Mouse (Mus musculus) midbrain, embryonic 16.5 days (tissue): ENCODE data around the gene Bmi1. TPM values are rescaled to one million over a fixed set of nuclear protein-coding genes. Genes with fewer than 3 reads are reported as not detected.

ENCODE experiments used
- ATAC-seq: fragments of 200-750 bp; cut with Nextera tagmentation; 2 replicates; pipeline ENCODE4 v1.8.0; 2017; ENCODE audit warnings: moderate TSS enrichment
- H3K27ac ChIP-seq: fragments of 300-500 bp; sonication (generic); 2 replicates; pipeline ENCODE4 v1.5.1; 2014; ENCODE audit warnings: mild to moderate bottlenecking, low read length, mixed read lengths
- H3K27me3 ChIP-seq: fragments of 300-500 bp; sonication (generic); 2 replicates; pipeline ENCODE4 v1.6.1; 2014; ENCODE audit warnings: low read depth, low read length, mixed read lengths; ENCODE audit not compliant: control insufficient read depth, insufficient read depth
- H3K36me3 ChIP-seq: fragments of 300-500 bp; sonication (generic); 2 replicates; pipeline ENCODE4 v1.6.1; 2014; ENCODE audit warnings: mild to moderate bottlenecking, low read length, moderate library complexity, mixed read lengths; ENCODE audit not compliant: control insufficient read depth, insufficient read depth
- H3K4me1 ChIP-seq: fragments of 300-500 bp; sonication (generic); 2 replicates; pipeline ENCODE4 v1.6.1; 2014; ENCODE audit warnings: mild to moderate bottlenecking, low read length, mixed read lengths; ENCODE audit not compliant: control insufficient read depth, insufficient read depth
- H3K4me2 ChIP-seq: fragments of 300-500 bp; sonication (generic); 2 replicates; pipeline ENCODE4 v1.6.1; 2014; ENCODE audit warnings: mild to moderate bottlenecking, low read length, mixed read lengths
- H3K4me3 ChIP-seq: fragments of 300-500 bp; sonication (generic); 2 replicates; pipeline ENCODE4 v1.5.1; 2014; ENCODE audit warnings: low read depth, mild to moderate bottlenecking, low read length, moderate library complexity, mixed read lengths
- H3K9ac ChIP-seq: fragments of 300-500 bp; sonication (generic); 2 replicates; pipeline ENCODE4 v1.6.1; 2014; ENCODE audit warnings: low read depth, low read length, mixed read lengths
- H3K9me3 ChIP-seq: fragments of 300-500 bp; sonication (generic); replicated peaks from 2 replicates; pipeline ENCODE4 v1.6.1; 2014; ENCODE audit warnings: mild to moderate bottlenecking, low read length, mixed read lengths; ENCODE audit not compliant: control insufficient read depth, poor library complexity, severe bottlenecking
- WGBS: fragments of 180-500 bp; shearing (Covaris S2); extraction: QIAGEN DNeasy Blood & Tissue Kit; methylation state at CpG from one replicate; pipeline ENCODE4 v1.1.7; 2014; 5-methylcytosine and 5-hydroxymethylcytosine counted together
- polyA plus RNA-seq: library from polyadenylated mRNA; unstranded; fragments of >200 nt; fragmentation: Nextera tagmentation; extraction: Ambion mirVana; gene quantifications from 2 replicates; pipeline ENCODE4 v1.2.1, GENCODE M21; 2015

Gene Bmi1
- polyA plus RNA-seq, 1 experiment from 2014 or later: 19.4 TPM

GRCm38 (mm10) chr2:18698663-18699385, 22.0 kb downstream of the Bmi1 start:
- Histone ChIP-seq H3K4me1 (peaks cover 5% of the 10 kb centered on the region; the same call in 1 of the 2 replicates), H3K9ac (no peak overlapping the region), H3K27me3 (peaks cover 23% of the 10 kb centered on the region), H3K36me3 (no peaks in the 10 kb centered on the region), H3K4me2 (no peak overlapping the region), H3K4me3 (no peak overlapping the region), H3K9me3 (no peaks in the 10 kb centered on the region), H3K27ac (no peak overlapping the region)
- peak; percentile 18; the same call in 1 of the 2 replicates for ATAC-seq
- WGBS: under 1% methylated on average over 56 of the region's 56 CpGs

DNA sequence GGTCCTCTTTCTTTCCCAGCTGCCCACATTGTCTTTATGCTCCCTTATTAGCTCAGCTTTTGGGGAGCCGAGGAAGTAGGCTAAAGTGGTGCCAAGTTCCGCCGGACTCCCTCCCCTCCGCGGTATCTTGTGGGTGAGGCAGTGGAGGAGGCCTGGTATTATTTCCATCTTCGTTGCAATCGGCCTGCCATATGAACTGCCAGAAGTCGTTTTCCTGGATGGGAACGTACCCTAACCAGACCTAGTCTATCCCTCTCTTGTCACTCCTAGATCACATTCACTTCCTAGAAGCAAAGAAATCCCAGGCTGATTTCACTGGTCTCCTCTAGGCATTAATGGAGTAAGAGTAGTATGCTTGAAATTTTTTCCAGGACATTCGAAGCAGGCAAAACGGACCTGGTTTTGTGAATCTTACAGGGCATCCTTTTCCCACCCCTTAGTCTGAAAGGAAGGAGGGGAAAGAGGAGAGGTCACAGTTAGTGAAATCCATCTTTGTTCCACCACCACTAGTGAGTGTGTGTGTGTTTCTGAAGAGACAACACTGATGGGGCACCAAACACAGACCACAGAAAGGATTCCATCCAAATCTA, 22.7 kb downstream of the Bmi1 start:
- H3K27me3 ChIP-seq: peaks cover 26% of the 10 kb centered on the region
- ATAC-seq: no peak
- no peak overlapping the region for H3K27ac ChIP-seq
- H3K4me2 ChIP-seq: no peak overlapping the region
- H3K36me3 ChIP-seq: no peaks in the 10 kb centered on the region
- no peak overlapping the region for H3K9ac ChIP-seq
- no peak overlapping the region for H3K4me3 ChIP-seq
- 1% methylated on average over 11 of the region's 11 CpGs for WGBS
- no peaks in the 10 kb centered on the region for H3K9me3 ChIP-seq
- peaks cover 2% of the 10 kb centered on the region; the same call in 1 of the 2 replicates for H3K4me1 ChIP-seq

DNA sequence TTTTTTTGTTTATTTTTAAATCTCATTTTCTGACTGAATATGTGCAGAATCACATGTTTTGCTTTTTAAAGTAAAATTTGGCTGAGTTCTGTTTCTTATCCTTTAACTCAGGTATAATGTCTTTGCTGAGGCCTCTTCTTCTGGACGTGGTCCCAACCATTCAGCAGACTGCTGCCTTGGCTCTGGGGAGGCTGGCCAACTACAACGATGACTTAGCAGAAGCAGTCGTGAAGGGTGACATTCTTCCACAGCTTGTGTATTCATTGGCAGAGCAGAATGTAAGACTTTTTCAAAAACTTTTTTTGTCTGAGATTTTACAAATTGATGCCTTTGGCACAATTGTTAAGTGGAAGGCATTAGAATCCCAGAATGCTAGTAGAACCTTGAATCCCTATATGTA, 33.5 kb downstream of the Bmi1 start:
- Histone ChIP-seq H3K36me3 (no peaks in the 10 kb centered on the region), H3K4me2 (no peak overlapping the region), H3K27me3 (no peaks in the 10 kb centered on the region; the same call in 1 of the 2 replicates), H3K9ac (no peak overlapping the region), H3K4me3 (no peak overlapping the region), H3K4me1 (no peaks in the 10 kb centered on the region), H3K9me3 (no peaks in the 10 kb centered on the region), H3K27ac (no peak overlapping the region)
- WGBS: 70% methylated on average over 3 of the region's 3 CpGs
- ATAC-seq: no peak

GRCm38 (mm10) chr2:18713071-18713470, 36.3 kb downstream of the Bmi1 start:
- Histone ChIP-seq H3K9me3 (no peaks in the 10 kb centered on the region), H3K4me1 (no peaks in the 10 kb centered on the region), H3K4me3 (no peak overlapping the region), H3K36me3 (no peaks in the 10 kb centered on the region), H3K9ac (no peak overlapping the region), H3K27me3 (no peaks in the 10 kb centered on the region), H3K4me2 (no peak overlapping the region), H3K27ac (no peak overlapping the region)
- 68% methylated on average over 2 of the region's 2 CpGs for WGBS
- ATAC-seq: no peak

GRCm38 (mm10) chr2:18714337-18714736, 37.5 kb downstream of the Bmi1 start:
- no peaks in the 10 kb centered on the region; the same call in 1 of the 2 replicates for H3K27me3 ChIP-seq
- ATAC-seq: no peak
- H3K27ac ChIP-seq: no peak overlapping the region
- H3K9ac ChIP-seq: no peak overlapping the region
- H3K9me3 ChIP-seq: no peaks in the 10 kb centered on the region
- no peaks in the 10 kb centered on the region for H3K4me1 ChIP-seq
- no peak overlapping the region for H3K4me3 ChIP-seq
- WGBS: 81% methylated on average over 3 of the region's 3 CpGs
- no peaks in the 10 kb centered on the region for H3K36me3 ChIP-seq
- H3K4me2 ChIP-seq: no peak overlapping the region

GRCm38 (mm10) chr2:18718521-18718920, 41.7 kb downstream of the Bmi1 start:
- Histone ChIP-seq H3K9ac (no peak overlapping the region), H3K4me1 (no peaks in the 10 kb centered on the region), H3K9me3 (no peaks in the 10 kb centered on the region), H3K27ac (no peak overlapping the region), H3K36me3 (no peaks in the 10 kb centered on the region), H3K27me3 (no peaks in the 10 kb centered on the region; the same call in 1 of the 2 replicates), H3K4me3 (no peak overlapping the region), H3K4me2 (no peak overlapping the region)
- 86% methylated on average over 4 of the region's 4 CpGs for WGBS
- ATAC-seq: no peak

DNA sequence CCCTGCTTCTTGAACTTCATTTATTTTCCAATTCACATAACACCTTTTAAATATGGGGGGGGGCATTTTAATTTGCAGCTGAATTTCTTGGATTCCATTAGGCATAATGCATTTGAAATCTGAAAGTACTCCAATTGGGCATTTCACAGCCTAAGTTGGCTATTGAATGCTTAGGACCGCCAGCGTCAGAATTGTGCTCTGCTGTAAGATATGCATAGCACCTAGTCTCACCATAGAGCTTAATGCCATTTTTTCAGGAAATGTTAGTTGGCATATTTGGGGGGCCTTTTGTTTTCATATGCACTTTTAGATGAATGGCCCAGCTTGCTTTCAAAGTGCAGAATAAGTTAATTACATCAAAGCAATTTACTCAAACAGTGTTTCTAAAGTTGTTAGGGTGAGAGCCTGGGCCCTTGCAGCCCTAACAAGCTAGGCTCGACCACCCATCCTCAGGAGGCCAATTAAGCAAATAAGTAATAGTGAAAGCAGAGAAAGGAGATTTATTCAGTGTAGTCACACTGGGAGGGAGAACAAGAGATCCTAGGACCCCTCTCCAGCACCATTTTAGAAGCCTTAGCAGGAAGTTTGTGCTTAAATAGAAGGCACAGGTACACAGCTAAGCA, 45.5 kb downstream of the Bmi1 start:
- no peak overlapping the region for H3K4me2 ChIP-seq
- no peak overlapping the region for H3K27ac ChIP-seq
- H3K4me1 ChIP-seq: no peaks in the 10 kb centered on the region
- no peak for ATAC-seq
- H3K36me3 ChIP-seq: no peaks in the 10 kb centered on the region
- no peaks in the 10 kb centered on the region; the same call in 1 of the 2 replicates for H3K27me3 ChIP-seq
- no peaks in the 10 kb centered on the region for H3K9me3 ChIP-seq
- H3K9ac ChIP-seq: no peak overlapping the region
- WGBS: 60% methylated on average over 3 of the region's 3 CpGs
- no peak overlapping the region for H3K4me3 ChIP-seq

GRCm38 (mm10) chr2:18724462-18724861, 47.6 kb downstream of the Bmi1 start:
- ATAC-seq: no peak
- Histone ChIP-seq H3K27ac (no peak overlapping the region), H3K4me3 (no peak overlapping the region), H3K36me3 (no peaks in the 10 kb centered on the region), H3K9ac (no peak overlapping the region), H3K27me3 (no peaks in the 10 kb centered on the region), H3K4me1 (no peaks in the 10 kb centered on the region), H3K4me2 (no peak overlapping the region), H3K9me3 (no peaks in the 10 kb centered on the region)
- 88% methylated on average over 1 of the region's 1 CpGs for WGBS

- H3K36me3 ChIP-seq: no peaks in the 10 kb centered on the region
- 82% methylated on average over 4 of the region's 4 CpGs for WGBS
- no peak overlapping the region for H3K27ac ChIP-seq
- no peaks in the 10 kb centered on the region for H3K9me3 ChIP-seq
- ATAC-seq: no peak
- no peak overlapping the region for H3K4me3 ChIP-seq
- H3K9ac ChIP-seq: no peak overlapping the region
- H3K27me3 ChIP-seq: no peaks in the 10 kb centered on the region
- no peaks in the 10 kb centered on the region for H3K4me1 ChIP-seq
- H3K4me2 ChIP-seq: no peak overlapping the region
Observed at GRCm38 (mm10) chr2:18725880-18726279, 49.1 kb downstream of the Bmi1 start.
